Mouse (Mus musculus) telencephalon, adult 2 months (tissue): ENCODE data around the gene Polg2.
"Not testable (repeated sequence)": the region's sequence is repeated elsewhere in the genome, so short reads cannot be mapped to it uniquely, and the experiment has no call there.

ENCODE experiments used
- DNase-seq: peaks from one replicate; pipeline ENCODE4 v3.0.0-alpha.2; 2011; ENCODE audit warnings: low read depth, low spot score

Gene Polg2

DNA sequence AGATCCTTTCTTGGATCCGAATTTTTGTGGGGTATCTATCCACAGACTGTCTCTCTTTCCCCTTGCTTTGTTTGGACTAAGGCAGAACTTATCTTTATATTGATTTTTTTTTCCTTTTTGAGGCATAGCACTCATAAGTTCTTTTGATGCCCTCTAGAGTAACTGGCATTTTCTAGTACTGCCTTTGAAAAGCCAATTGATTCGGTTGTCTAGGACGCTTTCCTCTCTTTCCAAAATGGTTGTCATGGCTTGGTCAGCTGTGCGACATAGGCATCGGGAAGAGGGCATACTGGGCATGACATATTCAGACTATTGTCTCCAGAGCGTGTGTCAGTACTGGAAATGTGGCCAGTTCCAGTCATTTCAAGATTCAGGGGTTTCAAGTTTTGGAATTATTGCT is 10.3 kb upstream of the Polg2 start:
- DNase-seq: no peak

DNA sequence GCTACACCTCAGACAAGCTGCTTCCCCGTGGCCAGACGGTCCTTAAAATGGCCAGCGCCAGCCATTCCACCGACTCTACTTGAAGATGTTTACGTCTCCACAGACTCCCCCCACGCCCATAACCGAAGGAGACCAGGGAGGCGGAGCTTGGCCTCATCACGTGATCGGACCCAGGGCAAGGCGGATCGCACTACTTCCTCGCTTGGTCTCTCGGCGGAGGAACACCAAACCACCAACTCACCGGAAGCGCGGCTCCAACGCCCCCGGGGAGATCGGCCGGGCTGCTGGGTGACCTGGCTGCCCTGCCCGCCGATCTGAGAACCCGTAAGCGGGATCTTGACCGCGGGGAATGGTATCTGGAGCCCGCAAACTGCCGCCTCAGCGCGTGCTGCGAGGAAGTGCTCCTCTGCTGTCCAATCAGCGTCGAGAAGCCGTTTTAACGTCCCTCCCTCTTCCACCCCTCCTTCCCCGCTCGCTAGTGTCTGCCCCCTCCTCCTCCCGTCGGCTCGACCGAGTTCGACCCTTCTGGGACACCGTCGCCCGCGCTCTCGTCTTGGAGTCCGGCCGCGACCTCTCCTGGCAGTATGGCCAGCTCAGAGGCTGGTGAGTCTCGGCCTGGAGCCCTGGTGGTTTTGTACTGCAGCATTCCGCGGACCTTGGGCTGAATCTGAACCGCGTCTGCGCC is 9.6 kb upstream of the Polg2 start, which contains the start of the genes Ddx5 and Cep95:
TSS of gene Ddx5 (minus strand) at position 411 of the 685 bp plus-strand sequence.
TSS of gene Cep95 (plus strand) at position 478 of the 685 bp plus-strand sequence.
- DNase-seq: peak; percentile 99

DNA sequence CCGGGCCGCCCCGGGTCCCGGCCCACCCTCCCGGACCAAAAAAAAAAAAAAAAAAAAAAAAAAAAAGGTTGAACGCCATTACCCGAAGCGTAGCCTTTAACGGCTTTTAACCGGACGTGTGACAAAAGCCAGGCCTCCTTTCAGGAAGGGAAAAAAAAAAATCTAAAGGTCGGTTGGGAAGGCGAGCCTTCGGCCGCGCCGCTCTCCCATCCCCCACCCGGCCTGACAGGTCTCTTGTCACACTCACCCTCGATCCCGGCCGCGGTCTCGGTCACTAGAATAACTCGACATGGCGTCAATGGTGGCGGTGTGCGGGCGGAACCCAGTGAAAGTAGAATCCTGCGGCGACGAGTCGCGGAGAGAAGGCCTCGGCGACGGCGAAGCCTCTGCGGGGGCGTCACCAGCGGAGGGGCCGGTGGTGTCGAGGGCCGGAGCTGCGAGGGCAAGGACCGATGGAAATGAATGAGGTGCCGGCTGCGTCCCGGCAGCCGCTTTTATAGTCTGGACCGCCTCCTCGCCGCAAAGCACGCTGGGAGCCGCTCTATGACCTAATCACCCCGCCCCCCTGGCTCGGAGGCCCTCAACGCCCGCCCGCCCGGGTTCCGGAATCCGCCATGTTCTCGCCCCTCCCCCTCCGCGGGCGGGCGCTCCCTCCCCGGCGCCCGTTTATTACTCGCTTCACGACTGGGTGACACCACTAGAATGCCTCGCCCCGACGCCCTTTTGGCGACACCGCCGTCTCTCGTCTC is 8.9 kb upstream of the Polg2 start:
- DNase-seq: peak; percentile 90

DNA sequence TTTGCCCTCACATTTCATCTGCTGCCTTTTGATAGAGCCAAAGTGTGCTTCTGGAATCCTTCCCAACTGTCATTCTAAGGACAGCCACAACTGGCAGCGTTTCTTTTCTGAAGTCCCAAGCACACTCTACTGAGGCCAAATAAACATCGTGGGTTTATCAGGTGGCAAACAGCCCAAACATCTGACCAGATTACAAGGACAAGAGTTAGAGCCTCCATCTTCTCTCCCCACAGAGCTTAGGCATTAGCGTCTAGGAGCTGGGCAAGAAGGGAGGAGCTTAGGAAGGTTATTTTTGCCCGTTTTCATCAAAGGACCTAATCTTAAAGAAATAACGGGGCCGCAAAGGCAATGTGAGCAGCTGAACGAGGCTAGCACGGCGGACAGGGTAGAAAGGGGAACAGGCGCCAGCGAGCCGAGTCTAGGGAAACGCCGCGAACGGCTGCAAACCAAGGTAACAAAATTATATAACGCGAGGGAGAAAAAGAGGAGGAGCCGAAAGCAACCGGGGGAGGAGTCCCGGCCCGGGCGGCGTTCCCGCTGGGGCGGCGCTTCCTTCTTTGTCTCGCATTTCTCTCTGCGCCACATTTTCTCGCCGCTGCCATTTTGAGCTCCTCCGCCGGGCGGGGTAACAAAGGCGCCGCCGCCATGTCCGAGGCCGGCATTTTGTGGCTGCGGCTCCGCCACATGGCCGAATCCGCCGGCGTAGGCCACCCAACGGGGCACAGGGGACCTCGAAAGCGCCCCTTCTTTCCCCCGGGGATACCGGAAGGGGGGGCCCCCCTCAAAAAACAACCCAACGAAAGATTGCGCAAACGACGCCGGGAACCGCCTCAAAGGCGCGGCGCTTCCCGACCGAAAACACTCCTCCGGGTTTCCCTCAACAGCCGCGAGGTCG is 8.0 kb upstream of the Polg2 start:
- peak; percentile 57 for DNase-seq

DNA sequence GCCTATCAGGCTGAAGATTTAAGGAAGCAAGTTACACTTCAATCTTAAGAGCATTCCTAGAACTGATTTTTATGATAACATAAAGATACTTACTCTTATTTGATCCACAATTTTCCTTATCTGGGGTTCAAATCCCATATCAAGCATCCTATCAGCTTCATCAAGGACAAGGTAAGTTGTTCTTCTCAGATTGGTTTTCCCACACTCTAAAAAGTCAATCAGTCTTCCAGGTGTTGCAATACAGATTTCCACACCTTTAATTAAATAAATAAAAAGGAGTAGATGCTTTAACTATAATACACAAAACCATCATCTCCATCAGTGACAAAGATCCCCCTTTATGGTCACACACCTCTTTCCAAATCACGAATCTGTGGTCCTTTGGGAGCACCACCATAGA is 5.7 kb upstream of the Polg2 start:
- DNase-seq: no peak

DNA sequence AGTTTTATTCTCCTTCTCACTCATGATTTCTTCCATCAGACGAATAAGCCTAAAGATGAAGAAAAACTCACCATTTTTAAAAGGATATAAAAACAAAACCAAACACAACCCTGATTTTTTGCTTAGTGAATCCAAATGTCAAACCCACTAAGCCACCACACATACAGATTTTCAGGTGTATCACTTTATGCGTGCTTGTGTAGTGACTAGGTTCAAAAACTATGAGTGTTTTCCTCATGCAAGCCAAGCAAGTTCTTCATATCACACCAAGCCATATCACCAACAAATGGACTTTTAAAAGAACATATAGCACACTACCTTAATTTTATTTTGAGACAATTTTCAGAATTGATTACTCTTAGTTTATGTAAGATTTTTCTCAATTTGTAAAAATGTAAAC is 5.1 kb upstream of the Polg2 start:
- no peak for DNase-seq

DNA sequence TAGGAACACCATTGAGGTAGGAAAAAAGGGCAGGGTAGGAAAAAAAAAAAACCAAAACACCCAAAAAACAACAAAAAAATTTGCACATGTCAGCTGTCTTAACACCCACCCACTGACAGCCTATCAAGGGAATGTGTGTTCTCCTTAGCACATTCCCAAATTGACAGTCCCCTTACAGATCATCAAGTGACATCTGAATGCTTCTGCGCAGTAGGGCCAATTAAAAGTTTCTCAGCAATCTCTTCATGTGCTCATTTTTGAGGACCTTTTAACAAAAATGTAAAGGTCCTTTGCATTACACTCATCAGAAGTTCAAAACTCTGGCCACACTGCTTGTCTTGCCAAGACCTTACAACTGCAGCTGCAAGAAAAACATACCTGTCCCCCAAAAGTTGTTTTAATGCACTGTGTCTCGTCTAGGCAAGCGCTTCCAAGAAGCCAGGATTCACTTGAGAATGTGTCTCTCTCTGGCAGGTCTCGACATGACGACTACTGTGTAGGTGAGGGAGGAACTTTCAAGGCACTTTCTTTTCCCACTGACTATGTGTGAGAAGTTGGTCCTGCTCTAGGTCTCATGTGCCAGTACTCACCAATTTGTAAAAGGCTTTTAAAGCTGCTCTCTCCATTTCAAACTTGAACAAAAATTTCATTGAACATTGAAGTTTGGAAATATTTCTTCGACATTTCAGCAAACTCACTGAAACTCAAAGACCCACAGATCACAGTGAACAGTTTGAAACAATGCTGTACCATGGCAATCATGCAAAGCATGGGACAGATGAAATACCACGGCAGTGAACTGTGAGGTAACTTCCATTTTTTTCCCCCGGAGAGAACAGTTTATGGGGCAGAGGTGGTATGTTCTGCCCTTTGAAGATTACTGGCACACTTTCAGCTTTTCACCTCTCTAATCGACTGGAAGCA is 3.8 kb upstream of the Polg2 start:
- DNase-seq: no peak

DNA sequence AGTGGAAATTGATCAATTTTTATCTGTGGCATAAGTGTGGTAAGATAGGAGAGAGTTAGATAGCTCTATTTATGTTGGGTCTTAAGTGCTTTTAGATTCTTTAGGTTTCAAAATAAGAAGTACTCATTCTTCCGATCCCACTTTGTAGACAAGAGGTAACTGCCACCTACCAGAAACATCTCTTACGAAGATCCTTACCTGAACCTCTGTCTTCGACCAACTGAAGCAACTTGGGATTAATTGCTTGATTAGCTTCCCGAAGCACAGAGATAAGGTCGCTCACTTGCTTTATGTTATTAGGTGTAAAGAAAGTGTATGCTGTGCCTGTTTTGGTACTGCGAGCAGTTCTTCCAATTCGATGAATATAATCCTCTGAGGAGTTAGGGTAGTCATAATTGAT is 2.9 kb upstream of the Polg2 start:
- not testable (repeated sequence) for DNase-seq

DNA sequence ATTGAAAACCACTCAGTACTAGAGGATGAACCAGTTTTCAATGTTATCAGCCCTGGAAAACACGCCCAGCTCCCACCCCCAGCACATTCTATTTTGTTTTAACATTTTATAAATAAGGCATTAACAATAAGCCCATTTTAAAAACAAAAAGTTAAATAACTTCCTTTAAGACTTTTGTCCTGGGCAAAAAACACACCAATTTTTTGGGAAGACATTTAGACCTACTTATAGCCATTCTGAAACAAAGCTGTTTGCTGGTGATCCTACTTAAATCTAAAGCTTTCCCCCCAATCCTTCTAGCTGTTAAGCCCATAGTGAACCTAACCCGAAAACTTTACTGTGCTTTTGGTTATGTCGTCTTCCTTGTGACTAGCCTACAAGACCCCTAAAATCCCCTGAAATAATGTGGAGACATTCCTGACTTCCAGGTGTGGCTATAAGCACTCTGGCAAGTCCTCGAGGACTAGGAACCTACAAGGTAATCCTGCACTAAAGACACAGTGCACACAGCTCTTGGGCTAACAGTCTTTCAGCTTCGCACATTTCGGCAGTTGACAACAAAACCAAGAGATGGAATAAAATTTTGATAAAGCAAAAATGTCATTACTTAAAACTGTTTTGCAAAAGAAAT is 1.4 kb upstream of the Polg2 start:
- DNase-seq: no peak

DNA sequence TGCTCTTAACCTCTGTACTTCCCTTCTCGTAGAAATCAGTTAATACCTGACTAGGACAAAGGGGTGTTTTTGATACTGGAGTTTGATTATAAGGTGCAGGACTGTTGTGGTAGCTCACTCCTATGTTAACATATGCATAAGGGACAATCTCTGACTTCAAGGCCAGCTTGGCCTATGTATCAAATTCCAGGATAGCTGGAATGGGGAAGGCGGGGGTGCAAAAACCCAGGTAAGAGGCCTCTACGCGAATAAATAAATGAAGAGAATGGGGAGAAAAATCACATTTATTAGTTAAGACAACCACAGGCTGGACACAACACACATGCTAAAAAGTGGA is 720 bp upstream of the Polg2 start:
- no peak for DNase-seq

DNA sequence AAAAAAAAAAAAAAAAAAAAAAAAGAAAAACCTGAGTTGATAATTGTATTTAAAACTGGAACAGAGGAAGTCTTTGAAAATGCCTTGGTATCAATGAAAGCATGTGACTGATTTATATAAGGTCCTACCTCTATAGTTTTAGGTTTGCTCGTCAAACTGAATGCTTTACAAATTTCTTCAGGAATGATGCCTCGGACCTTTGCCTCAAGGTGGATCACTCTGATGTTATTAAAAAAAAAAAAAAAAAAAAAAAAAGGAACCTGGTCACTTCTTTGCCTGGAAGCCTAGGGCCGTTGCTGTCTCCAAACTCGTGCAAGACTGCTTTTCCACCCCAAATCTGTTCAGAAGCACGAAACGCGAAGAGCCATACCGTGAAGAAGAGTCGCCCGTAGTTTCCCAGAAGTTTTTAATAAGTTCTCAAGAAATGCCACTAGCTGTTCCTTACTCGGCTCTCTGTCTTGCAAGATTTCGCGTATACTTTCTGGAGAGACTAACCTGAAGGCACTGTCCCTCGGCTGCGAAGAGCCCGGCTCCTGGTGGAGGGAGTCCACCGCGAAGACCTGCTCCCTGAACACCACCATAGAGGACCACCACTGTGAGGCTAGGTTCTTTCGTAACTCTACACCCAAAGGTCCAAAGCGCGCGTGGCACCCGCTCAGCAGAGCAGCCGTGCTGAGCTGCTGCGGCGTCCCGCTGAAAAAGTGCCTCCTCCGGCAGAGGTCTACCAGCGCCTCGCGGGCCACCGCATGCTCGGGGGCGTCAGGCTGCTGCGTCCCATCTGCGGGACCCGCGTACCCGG is 549 bp downstream of the Polg2 start:
- DNase-seq: no peak

DNA sequence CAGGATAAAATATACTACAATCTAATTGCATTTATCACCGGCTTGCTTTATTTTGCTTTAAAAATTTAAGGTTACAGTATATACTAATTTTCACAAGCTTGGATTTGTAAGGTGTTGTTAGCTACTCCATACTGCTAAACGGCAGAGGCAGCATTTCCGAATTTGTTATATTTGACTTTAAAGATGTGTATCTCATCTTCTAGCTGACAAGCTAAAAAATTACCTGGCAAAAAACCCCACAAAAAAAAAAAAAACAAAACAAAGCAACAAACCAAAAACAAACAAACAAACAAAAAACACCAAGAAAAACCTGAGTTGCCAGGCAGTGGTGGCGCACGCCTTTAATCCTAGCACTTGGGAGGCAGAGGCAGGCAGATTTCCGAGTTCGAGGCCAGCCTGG is 1.2 kb downstream of the Polg2 start:
- DNase-seq: no peak

DNA sequence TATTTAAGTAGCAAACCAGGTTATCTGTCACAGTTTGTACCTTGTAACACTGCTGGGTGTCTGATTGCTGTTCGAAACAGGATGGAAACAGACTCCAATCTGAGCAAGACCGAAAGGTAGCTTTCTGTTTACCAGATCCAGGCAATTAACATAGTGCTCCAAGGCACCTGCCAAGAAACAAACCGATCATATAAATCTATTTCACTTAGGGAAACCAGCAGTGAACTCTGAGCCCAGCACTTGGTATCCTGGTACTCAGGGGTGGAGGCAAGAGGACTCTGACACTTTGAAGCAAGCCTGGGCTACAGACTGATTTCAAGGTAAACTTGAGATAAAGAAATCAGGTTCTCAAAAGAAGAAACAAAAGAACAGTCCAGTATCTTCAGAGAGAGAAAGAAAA is 1.9 kb downstream of the Polg2 start:
- DNase-seq: no peak

DNA sequence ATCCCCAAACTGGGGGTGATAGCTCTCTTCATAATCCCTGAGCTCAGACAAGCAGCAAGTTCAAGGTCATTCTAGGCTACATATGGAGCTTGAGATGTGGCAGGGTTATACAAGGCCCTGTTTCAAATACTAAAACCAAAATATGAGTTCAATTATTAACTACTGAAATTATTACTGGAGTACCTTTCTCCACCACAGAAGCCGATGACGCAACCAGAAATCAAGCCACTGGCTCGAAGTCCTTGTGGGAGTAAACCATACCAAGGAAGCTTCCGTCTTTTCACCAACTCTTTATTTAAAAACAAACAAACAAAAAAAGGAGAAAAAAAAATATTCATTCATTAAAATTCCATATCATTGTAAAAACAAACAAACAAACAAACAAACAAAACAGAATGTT is 2.4 kb downstream of the Polg2 start:
- no peak for DNase-seq

DNA sequence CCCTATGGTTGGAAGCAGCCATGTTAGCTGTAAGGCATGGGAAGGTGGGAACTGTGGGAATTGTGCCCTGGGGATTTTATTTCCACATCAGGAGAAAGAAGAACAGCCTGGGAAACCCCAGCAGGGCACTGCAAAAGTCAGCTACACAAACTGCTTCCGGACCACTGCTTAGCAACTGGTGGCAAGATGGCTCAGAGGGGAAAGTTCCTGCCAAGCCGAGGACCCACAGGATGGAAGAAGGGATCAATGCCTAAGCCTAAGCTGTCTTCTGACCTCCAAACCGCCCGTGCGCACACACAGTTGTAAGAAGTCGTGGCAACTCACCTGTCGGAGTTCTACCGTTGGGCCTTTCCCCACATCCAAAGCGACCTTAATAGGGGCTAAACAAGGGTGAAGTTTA is 6.3 kb downstream of the Polg2 start:
- DNase-seq: no peak

DNA sequence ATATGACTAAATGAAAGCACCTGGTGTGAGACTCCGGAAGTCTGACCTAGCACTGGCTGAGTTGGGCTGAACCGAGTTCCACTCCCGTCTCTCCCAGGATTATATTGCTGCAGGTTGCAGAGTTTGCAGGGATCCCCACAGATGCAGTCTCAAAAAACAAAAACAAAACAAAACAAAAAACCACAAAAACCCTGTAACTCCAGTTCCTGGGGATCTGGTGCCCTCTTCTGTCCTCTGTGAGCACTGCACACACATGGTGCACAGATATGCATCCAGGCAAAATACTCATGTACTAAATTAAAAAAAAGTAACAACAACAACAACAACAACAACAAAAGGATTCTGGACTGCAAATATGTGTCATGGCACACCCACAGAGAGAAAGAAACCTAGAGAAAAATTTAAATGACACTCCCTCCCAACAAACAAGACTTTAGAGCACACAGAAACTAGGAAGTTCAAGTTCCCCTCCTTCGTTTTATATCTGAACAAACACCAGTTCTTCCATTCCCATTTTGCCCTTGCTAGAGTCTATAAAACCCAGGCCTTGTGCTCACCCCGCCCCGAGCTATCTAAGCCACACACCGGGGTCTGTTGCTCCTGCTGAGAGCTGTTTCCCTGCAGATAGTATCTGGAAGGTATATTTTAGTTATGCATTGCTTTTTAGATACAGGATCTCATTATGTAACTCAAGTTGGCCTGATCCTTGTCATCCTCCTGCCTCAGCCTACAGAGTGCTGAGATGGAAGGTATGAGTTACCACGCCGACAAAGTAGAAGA is 9.0 kb downstream of the Polg2 start:
- DNase-seq: no peak

DNA sequence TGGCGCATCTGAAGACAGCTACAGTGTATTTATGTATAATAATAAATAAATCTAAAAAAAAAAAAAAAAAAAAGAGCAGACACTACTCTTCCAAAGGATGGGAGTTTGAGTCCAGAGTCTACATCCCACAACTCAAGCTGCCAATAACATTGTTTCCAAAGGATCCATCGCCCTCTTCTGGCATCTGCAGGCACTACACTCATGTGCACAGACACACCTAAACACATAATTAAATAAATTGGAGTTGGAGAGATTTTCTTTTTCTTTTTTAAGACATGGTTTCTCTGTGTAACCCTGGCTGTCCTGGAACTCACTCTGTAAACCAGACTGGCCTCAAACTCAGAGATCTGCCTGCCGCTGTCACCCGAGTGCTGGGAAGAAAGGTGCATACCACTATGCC is 11.8 kb downstream of the Polg2 start:
- DNase-seq: no peak

DNA sequence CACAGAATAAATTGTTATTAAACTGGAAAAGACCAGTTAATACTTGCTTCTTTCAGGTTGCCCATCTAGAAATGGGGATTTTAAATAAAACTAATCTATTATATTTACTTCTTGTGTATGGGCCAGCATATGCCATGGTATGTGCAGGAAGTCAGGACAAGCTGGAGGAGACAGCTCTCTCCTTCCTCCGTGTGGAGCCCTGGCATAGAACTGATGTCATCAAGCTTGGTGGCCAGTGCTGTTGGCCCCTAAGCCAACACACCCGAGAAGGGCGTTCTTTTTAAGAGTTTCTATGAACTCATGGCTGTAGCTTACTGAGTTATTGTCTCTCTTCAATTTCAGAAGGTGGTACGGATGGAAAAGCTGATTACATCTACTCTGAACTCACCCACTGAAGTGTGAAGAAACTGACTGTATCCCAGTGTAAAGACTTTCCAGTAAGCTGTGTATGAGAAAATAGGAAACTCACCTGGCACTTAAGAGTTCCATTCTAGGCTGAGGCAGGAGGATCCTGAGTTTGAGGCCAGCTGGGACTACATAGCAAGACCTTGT is 12.7 kb downstream of the Polg2 start:
- no peak for DNase-seq

DNA sequence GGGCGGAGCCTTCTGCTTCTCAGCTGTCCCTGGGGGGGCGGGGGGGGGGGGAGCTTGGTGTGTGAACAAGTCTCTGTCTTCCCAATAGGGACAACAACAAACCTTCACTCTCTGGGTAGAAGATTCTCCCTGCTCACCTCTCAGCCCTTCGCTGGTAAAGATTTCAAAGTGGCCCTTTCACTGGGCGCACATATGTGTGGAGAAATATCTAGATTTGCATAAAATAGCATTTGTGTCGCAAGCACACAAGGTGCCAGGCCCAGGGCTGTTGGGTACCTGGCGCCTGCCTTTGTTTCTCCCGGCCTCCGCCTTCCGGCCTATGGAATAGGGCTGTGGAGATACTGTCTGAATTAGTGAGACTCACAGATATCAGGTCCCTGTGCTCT is 16.5 kb downstream of the Polg2 start:
- DNase-seq: no peak
